Mouse (Mus musculus) embryonic fibroblast, embryonic 13.5 days (primary cell): Measurements from ENCODE around the gene Robo2.

Experiments
- CTCF ChIP-seq: IDR thresholded peaks from 2 replicates; pipeline ENCODE4 v1.5.1; 2011; ENCODE audit warnings: mild to moderate bottlenecking, control low read depth, low read length, moderate library complexity, borderline replicate concordance; ENCODE audit not compliant: insufficient read depth
- POLR2A ChIP-seq: IDR thresholded peaks from 2 replicates; pipeline ENCODE4 v1.6.1; 2011; ENCODE audit warnings: low read depth, mild to moderate bottlenecking, control low read depth, low read length, moderate library complexity

GRCm38 (mm10) chr16:74316150-74316549, 95.5 kb downstream of the Robo2 start:
- TF ChIP-seq POLR2A (no peak), CTCF (no peak)
